Mouse (Mus musculus) bone marrow macrophage, adult 2 months (primary cell): Measurements from ENCODE around the gene Adgrb2. TPM values are rescaled to one million over a fixed set of nuclear protein-coding genes. Genes with fewer than 3 reads are reported as not detected.

Experiments used
- H3K27ac ChIP-seq: 2 replicates; pipeline ENCODE4 v1.5.1; 2012; ENCODE audit warnings: low read depth, low read length; ENCODE audit not compliant: insufficient read depth
- H3K4me1 ChIP-seq: 2 replicates; pipeline ENCODE4 v1.6.1; 2012; ENCODE audit warnings: low read length; ENCODE audit not compliant: control insufficient read depth, insufficient read depth
- H3K4me3 ChIP-seq: 2 replicates; pipeline ENCODE4 v1.5.1; 2012; ENCODE audit warnings: mild to moderate bottlenecking, low read length, moderate library complexity; ENCODE audit not compliant: insufficient read depth
- CTCF ChIP-seq: IDR thresholded peaks from 2 replicates; pipeline ENCODE4 v1.5.1; 2012; ENCODE audit warnings: low read depth, mild to moderate bottlenecking, low read length, moderate library complexity
- POLR2A ChIP-seq: IDR thresholded peaks from 2 replicates; pipeline ENCODE4 v1.6.1; 2012; ENCODE audit warnings: mild to moderate bottlenecking, low read depth, low read length, borderline replicate concordance
- polyA plus RNA-seq: library from polyadenylated mRNA; stranded (reverse); fragments of >200 nt; gene quantifications from 2 replicates; pipeline ENCODE4 v1.2.4, GENCODE M21; 2012; ENCODE audit not compliant: missing spikeins, insufficient read depth, insufficient read length

Gene Adgrb2
- polyA plus RNA-seq, 1 experiment: not detected

- Histone ChIP-seq H3K4me3 (no peak overlapping the region), H3K4me1 (no peaks in the 10 kb centered on the region), H3K27ac (no peak overlapping the region)
- TF ChIP-seq CTCF (no peak), POLR2A (no peak)
Measured at GRCm38 (mm10) chr4:130060937-130061336, 76.3 kb downstream of the Adgrb2 start.

- Histone ChIP-seq H3K4me3 (no peak overlapping the region), H3K4me1 (no peaks in the 10 kb centered on the region), H3K27ac (no peak overlapping the region)
- TF ChIP-seq CTCF: no peak
Measured at GRCm38 (mm10) chr4:130063191-130063590, 78.5 kb downstream of the Adgrb2 start.

- Histone ChIP-seq H3K4me1 (no peaks in the 10 kb centered on the region), H3K27ac (no peak overlapping the region), H3K4me3 (no peak overlapping the region)
- TF ChIP-seq POLR2A (no peak), CTCF (no peak)
Measured at GRCm38 (mm10) chr4:130066816-130067215, 82.1 kb downstream of the Adgrb2 start.

GRCm38 (mm10) chr4:130070523-130070922 lies 85.9 kb downstream of the Adgrb2 start:
- H3K4me3 ChIP-seq: no peak overlapping the region
- no peak overlapping the region for H3K27ac ChIP-seq
- H3K4me1 ChIP-seq: peaks cover 5% of the 10 kb centered on the region
- TF ChIP-seq POLR2A (no peak), CTCF (no peak)

- Histone ChIP-seq H3K4me3 (no peak overlapping the region), H3K4me1 (peaks cover 5% of the 10 kb centered on the region), H3K27ac (no peak overlapping the region)
- TF ChIP-seq POLR2A (no peak), CTCF (no peak)
Measured at GRCm38 (mm10) chr4:130071758-130072157, 87.1 kb downstream of the Adgrb2 start.

Other genes with a start within 250 kb of the Adgrb2 start
- gene Khdrbs1, start 242.6 kb upstream of the Adgrb2 start, polyA plus RNA-seq: 67.0 and 67.1 TPM in 2 replicates
- 365 TPM in 2 replicates for gene Ptp4a2, start 173.7 kb upstream of the Adgrb2 start, polyA plus RNA-seq
- gene Spocd1, start 55.6 kb upstream of the Adgrb2 start, polyA plus RNA-seq: not detected in 2 replicates
- 0.48 and 1.1 TPM in 2 replicates for gene Col16a1, start 63.0 kb downstream of the Adgrb2 start, polyA plus RNA-seq
- 41.4 and 44.1 TPM in 2 replicates for gene Pef1, start 117.7 kb downstream of the Adgrb2 start, polyA plus RNA-seq
- gene Hcrtr1, start 154.5 kb downstream of the Adgrb2 start, polyA plus RNA-seq: not detected in 2 replicates
- gene Tinagl1, start 190.3 kb downstream of the Adgrb2 start, polyA plus RNA-seq: 0.58 and 0.92 TPM in 2 replicates
- not detected in 2 replicates for gene Gm853, start 237.5 kb downstream of the Adgrb2 start, polyA plus RNA-seq